Mouse (Mus musculus) retina, postnatal 7 days (tissue): ENCODE measurements at regions not wholly inside any gene's neighbourhood (a gene's known extent, or its start where the extent isn't known, plus 50 kb on each side); places are given as distances from the start of the nearest gene placed in this dataset.
"Not testable (repeated sequence)": the region's sequence is repeated elsewhere in the genome, so short reads cannot be mapped to it uniquely, and the experiment has no call there.

Experiments
- DNase-seq: peaks from one replicate; pipeline ENCODE4 v3.0.0-alpha.2; 2012; ENCODE audit warnings: low read depth, low spot score

GRCm38 (mm10) chr16:29909923-29910465, 154.2 kb upstream of the Hes1 start:
- no peak for DNase-seq

- DNase-seq = no peak
Measured at GRCm38 (mm10) chr16:29911164-29911571, 153.0 kb upstream of the Hes1 start.

GRCm38 (mm10) chr16:29913357-29914010, 150.7 kb upstream of the Hes1 start:
- no peak for DNase-seq

GRCm38 (mm10) chr16:29915346-29915745, 148.8 kb upstream of the Hes1 start:
- DNase-seq = peak; percentile 5

- no peak for DNase-seq
Measured at GRCm38 (mm10) chr16:29917989-29918388, 146.2 kb upstream of the Hes1 start.

- no peak for DNase-seq
Measured at GRCm38 (mm10) chr16:29918396-29918795, 145.8 kb upstream of the Hes1 start.

- DNase-seq = no peak
Measured at GRCm38 (mm10) chr16:29920940-29921339, 143.2 kb upstream of the Hes1 start.

- no peak for DNase-seq
Measured at GRCm38 (mm10) chr16:29921385-29921784, 142.8 kb upstream of the Hes1 start.

- not testable (repeated sequence) for DNase-seq
Measured at GRCm38 (mm10) chr16:29927276-29927675, 136.9 kb upstream of the Hes1 start.

- DNase-seq = no peak
Measured at GRCm38 (mm10) chr16:29928291-29928690, 135.9 kb upstream of the Hes1 start.

- no peak for DNase-seq
Measured at GRCm38 (mm10) chr16:29931746-29932351, 132.3 kb upstream of the Hes1 start.

- DNase-seq = no peak
Measured at GRCm38 (mm10) chr16:29934649-29935048, 129.5 kb upstream of the Hes1 start.

GRCm38 (mm10) chr16:29938700-29939099, 125.5 kb upstream of the Hes1 start:
- DNase-seq = no peak

GRCm38 (mm10) chr16:29939331-29939850, 124.8 kb upstream of the Hes1 start:
- DNase-seq = no peak

- no peak for DNase-seq
Measured at GRCm38 (mm10) chr16:29939869-29940707, 124.1 kb upstream of the Hes1 start.

GRCm38 (mm10) chr16:29942111-29942510, 122.1 kb upstream of the Hes1 start:
- no peak for DNase-seq

GRCm38 (mm10) chr16:29943963-29944860, 120.0 kb upstream of the Hes1 start:
- no peak for DNase-seq

GRCm38 (mm10) chr16:29944966-29945365, 119.2 kb upstream of the Hes1 start:
- no peak for DNase-seq

GRCm38 (mm10) chr16:29945376-29945890, 118.8 kb upstream of the Hes1 start:
- DNase-seq = no peak

- DNase-seq = peak; percentile 56
Measured at GRCm38 (mm10) chr16:29945891-29946598, 118.1 kb upstream of the Hes1 start.
